Mouse (Mus musculus) large intestine, adult 2 months (tissue): ENCODE results near the gene Coro1a. TPM values are rescaled to one million over a fixed set of nuclear protein-coding genes. Genes with fewer than 3 reads are reported as not detected.

ENCODE experiments used
- DNase-seq: peaks from one replicate; pipeline ENCODE4 v3.0.0-alpha.2; 2012; ENCODE audit warnings: low read depth, low spot score
- WGBS: fragments of 180-500 bp; shearing (Covaris S2); methylation state at CpG from one replicate; pipeline ENCODE4 v1.1.7; 2018; 5-methylcytosine and 5-hydroxymethylcytosine counted together
- polyA plus RNA-seq: library from polyadenylated mRNA; depleted of rRNA; stranded (reverse); fragments of >200 nt; gene quantifications from 2 replicates; pipeline ENCODE4 v1.2.3, GENCODE M21; 2012; rRNA removed

The Coro1a gene
- polyA plus RNA-seq, 1 experiment, result 143 TPM

DNA sequence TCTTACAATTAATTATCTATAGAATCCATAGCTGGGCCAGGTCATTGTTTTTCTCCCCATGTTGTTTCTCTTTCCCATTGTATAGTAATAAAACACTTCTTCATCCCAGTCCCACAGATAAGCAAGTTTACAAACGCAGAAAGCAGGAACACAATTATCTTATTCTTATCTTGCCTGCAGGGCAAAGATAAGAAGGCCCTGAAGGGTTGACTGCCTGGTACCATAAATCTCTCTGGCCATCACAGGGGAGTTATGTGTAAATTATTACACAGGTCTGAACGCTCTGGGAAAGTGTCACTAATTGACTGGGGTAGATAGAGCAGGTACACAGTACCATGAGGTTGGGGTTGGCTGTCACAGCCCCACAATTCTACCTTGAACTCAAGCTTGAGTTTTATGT, 56.7 kb downstream of the Coro1a start:
- WGBS, result 35% methylated on average over 2 of the region's 2 CpGs
- no peak for DNase-seq

Other genes with a start within 250 kb of the Coro1a start
- 0.30 and 3.6 TPM in 2 replicates for gene Atp2a1, start 244.7 kb downstream of the Coro1a start, polyA plus RNA-seq
- gene Sh2b1, start 232.4 kb downstream of the Coro1a start, polyA plus RNA-seq, result 43.2 and 51.9 TPM in 2 replicates
- 163 and 178 TPM in 2 replicates for gene Tufm, start 220.4 kb downstream of the Coro1a start, polyA plus RNA-seq
- gene Atxn2l, start 204.3 kb downstream of the Coro1a start, polyA plus RNA-seq, result 63.3 and 106 TPM in 2 replicates
- 89.5 and 103 TPM in 2 replicates for gene Eif3c, start 141.4 kb downstream of the Coro1a start, polyA plus RNA-seq
- gene Apobr, start 122.8 kb downstream of the Coro1a start, polyA plus RNA-seq, result 1.6 and 3.5 TPM in 2 replicates
- gene Cln3, start 122.0 kb downstream of the Coro1a start, polyA plus RNA-seq, result 35.0 and 37.1 TPM in 2 replicates
- 0.16 and 0.37 TPM in 2 replicates for gene Il27, start 112.8 kb downstream of the Coro1a start, polyA plus RNA-seq
- gene Nupr1, start 76.9 kb downstream of the Coro1a start, polyA plus RNA-seq, result 37.6 and 54.5 TPM in 2 replicates
- 27.6 and 30.2 TPM in 2 replicates for gene Sgf29, start 58.5 kb downstream of the Coro1a start, polyA plus RNA-seq
- gene Sult1a1, start 31.4 kb downstream of the Coro1a start, polyA plus RNA-seq, result 8.5 and 9.5 TPM in 2 replicates
- 49.0 and 63.3 TPM in 2 replicates for gene Bola2, start 12.4 kb downstream of the Coro1a start, polyA plus RNA-seq
- 8.8 and 12.0 TPM in 2 replicates for gene Slx1b, start 12.0 kb downstream of the Coro1a start, polyA plus RNA-seq
- 497 and 498 TPM in 2 replicates for gene Mapk3, start 51.8 kb upstream of the Coro1a start, polyA plus RNA-seq
- 32.7 and 34.4 TPM in 2 replicates for gene Gdpd3, start 58.5 kb upstream of the Coro1a start, polyA plus RNA-seq
- 84.4 and 90.5 TPM in 2 replicates for gene Ypel3, start 69.2 kb upstream of the Coro1a start, polyA plus RNA-seq
- gene Tbx6, start 73.7 kb upstream of the Coro1a start, polyA plus RNA-seq, result 0.87 and 1.6 TPM in 2 replicates
- gene Ppp4c, start 84.7 kb upstream of the Coro1a start, polyA plus RNA-seq, result 245 and 253 TPM in 2 replicates
- 1.9 and 2.6 TPM in 2 replicates for gene Fam57b, start 89.9 kb upstream of the Coro1a start, polyA plus RNA-seq
- gene 4930451I11Rik, start 123.9 kb upstream of the Coro1a start, polyA plus RNA-seq, result not detected in 2 replicates
- not detected in 2 replicates for gene Doc2a, start 139.6 kb upstream of the Coro1a start, polyA plus RNA-seq
- gene Hirip3, start 154.2 kb upstream of the Coro1a start, polyA plus RNA-seq, result 9.4 and 13.4 TPM in 2 replicates
- 36.5 and 39.3 TPM in 2 replicates for gene Ino80e, start 154.6 kb upstream of the Coro1a start, polyA plus RNA-seq
- gene Taok2, start 176.9 kb upstream of the Coro1a start, polyA plus RNA-seq, result 37.8 and 51.7 TPM in 2 replicates
- 64.4 and 92.1 TPM in 2 replicates for gene Tmem219, start 215.1 kb upstream of the Coro1a start, polyA plus RNA-seq
- gene Kctd13, start 221.1 kb upstream of the Coro1a start, polyA plus RNA-seq, result 9.5 and 13.9 TPM in 2 replicates
- 0.43 and 0.45 TPM in 2 replicates for gene Asphd1, start 241.8 kb upstream of the Coro1a start, polyA plus RNA-seq
- gene Sez6l2, start 242.8 kb upstream of the Coro1a start, polyA plus RNA-seq, result 2.9 and 3.4 TPM in 2 replicates